Mouse (Mus musculus) cerebellum, postnatal 10 days (tissue): ENCODE data around the gene Esyt1.
"Not testable (repeated sequence)": the region's sequence is repeated elsewhere in the genome, so short reads cannot be mapped to it uniquely, and the experiment has no call there.

Source experiments
- DNase-seq, 2 experiments: peaks; one replicate each; pipeline ENCODE4 v3.0.0; 2021; ENCODE audit warnings: mixed read lengths in 2 of 2

Esyt1 gene

GRCm38 (mm10) chr10:128525671-128526308 is at the start of gene Esyt1:
TSS of gene Esyt1 (minus strand) at chr10:128525871.
- peak; percentile 93 to 95 for DNase-seq

- no peak for DNase-seq
These were observed 49.4 kb upstream of the Esyt1 start for GRCm38 (mm10) chr10:128575063-128575462.

GRCm38 (mm10) chr10:128565788-128566531 is 40.3 kb upstream of the Esyt1 start, which contains the start of gene Pa2g4:
TSS of gene Pa2g4 (minus strand) at chr10:128565987.
- DNase-seq = peak; percentile 97 to 99

GRCm38 (mm10) chr10:128565206-128565787 is 39.6 kb upstream of the Esyt1 start:
- DNase-seq = no peak

GRCm38 (mm10) chr10:128563544-128563943 is 37.9 kb upstream of the Esyt1 start:
- DNase-seq = no peak

- no peak for DNase-seq
These were observed 31.3 kb upstream of the Esyt1 start for GRCm38 (mm10) chr10:128556963-128557362.

- no peak for DNase-seq
These were observed 30.6 kb upstream of the Esyt1 start for GRCm38 (mm10) chr10:128556286-128556685.

GRCm38 (mm10) chr10:128555567-128555966 is 29.9 kb upstream of the Esyt1 start:
- not testable (repeated sequence) for DNase-seq

- not testable (repeated sequence) for DNase-seq
These were observed 24.6 kb upstream of the Esyt1 start for GRCm38 (mm10) chr10:128550144-128550823.

GRCm38 (mm10) chr10:128549682-128550057 is 24.0 kb upstream of the Esyt1 start:
- peak; percentile 55 to 64 for DNase-seq

GRCm38 (mm10) chr10:128548947-128549681 is 23.4 kb upstream of the Esyt1 start, which contains the start of gene Rpl41:
TSS of gene Rpl41 (minus strand) at chr10:128549305.
- DNase-seq = peak; percentile 95 to 96

- peak; percentile 23 to 53 for DNase-seq
These were observed 22.6 kb upstream of the Esyt1 start for GRCm38 (mm10) chr10:128548051-128548791.

- DNase-seq = peak; percentile 97
These were observed 21.8 kb upstream of the Esyt1 start, which contains the start of gene Zc3h10 for GRCm38 (mm10) chr10:128547361-128548032. TSS of gene Zc3h10 (minus strand) at chr10:128547774.

GRCm38 (mm10) chr10:128546787-128547186 is 21.1 kb upstream of the Esyt1 start:
- peak in 1 of 2 experiments; percentile 42 for DNase-seq

GRCm38 (mm10) chr10:128546361-128546760 is 20.7 kb upstream of the Esyt1 start:
- DNase-seq = peak in 1 of 2 experiments; percentile 64

GRCm38 (mm10) chr10:128545570-128545898 is 19.9 kb upstream of the Esyt1 start:
- DNase-seq = no peak

GRCm38 (mm10) chr10:128544674-128545569 is 19.3 kb upstream of the Esyt1 start:
- peak in 1 of 2 experiments; percentile 17 for DNase-seq

- no peak for DNase-seq
These were observed 18.5 kb upstream of the Esyt1 start for GRCm38 (mm10) chr10:128544151-128544657.

- no peak for DNase-seq
These were observed 17.4 kb upstream of the Esyt1 start for GRCm38 (mm10) chr10:128543100-128543499.
